Mouse (Mus musculus) lung, adult 2 months (tissue): Measurements from ENCODE around the gene Slc22a19.

ENCODE experiments used
- CTCF ChIP-seq: fragments of 200-500 bp; IDR thresholded peaks from 2 replicates; pipeline ENCODE4 v1.5.1; 2011; ENCODE audit warnings: mild to moderate bottlenecking, low read length, control low read depth; ENCODE audit not compliant: insufficient read depth
- POLR2A ChIP-seq: fragments of 200-500 bp; IDR thresholded peaks from 2 replicates; pipeline ENCODE4 v1.6.1; 2011; ENCODE audit warnings: low read depth, mild to moderate bottlenecking, control low read depth, low read length, borderline replicate concordance; ENCODE audit errors: extremely low read depth

DNA sequence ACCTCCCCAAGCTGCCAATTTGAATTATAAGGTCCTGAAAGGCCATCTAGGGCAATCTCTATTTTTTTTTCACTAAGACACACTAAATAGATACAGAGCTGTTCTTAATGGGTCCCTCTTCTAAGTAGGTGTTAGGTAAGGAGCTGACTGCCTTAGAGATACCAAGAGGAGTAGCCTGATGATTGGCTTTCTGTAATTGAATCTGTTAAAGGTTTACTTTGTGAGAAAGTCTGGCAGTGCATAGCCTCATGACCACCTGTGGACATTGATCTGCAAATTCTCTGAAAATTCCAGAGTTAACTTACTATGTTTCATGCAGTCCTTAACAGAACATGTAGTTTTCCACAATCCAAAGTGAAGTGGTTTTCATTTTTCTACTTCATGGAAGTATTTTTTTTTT lies at the start of gene Slc22a19:
- TF ChIP-seq CTCF (no peak), POLR2A (no peak)
